Mouse (Mus musculus) neural tube, embryonic 12.5 days (tissue): ENCODE measurements around the gene St6galnac3. TPM values are rescaled to one million over a fixed set of nuclear protein-coding genes. Genes with fewer than 3 reads are reported as not detected.

Experiments used
- ATAC-seq: fragments of 200-750 bp; cut with Nextera tagmentation; 2 replicates; pipeline ENCODE4 v1.8.0; 2017; ENCODE audit warnings: low read depth, mild to moderate bottlenecking, moderate TSS enrichment, moderate library complexity; ENCODE audit not compliant: low FRiP score
- H3K27ac ChIP-seq: fragments of 300-500 bp; sonication (generic); 2 replicates; pipeline ENCODE4 v1.5.1; 2016
- H3K27me3 ChIP-seq: fragments of 300-500 bp; sonication (generic); replicated peaks from 2 replicates; pipeline ENCODE4 v1.6.1; 2016; ENCODE audit warnings: mild to moderate bottlenecking
- H3K36me3 ChIP-seq: fragments of 300-500 bp; sonication (generic); 2 replicates; pipeline ENCODE4 v1.6.1; 2016; ENCODE audit warnings: mild to moderate bottlenecking
- H3K4me1 ChIP-seq: fragments of 300-500 bp; sonication (generic); 2 replicates; pipeline ENCODE4 v1.6.1; 2016
- H3K4me2 ChIP-seq: fragments of 300-500 bp; sonication (generic); replicated peaks from 2 replicates; pipeline ENCODE4 v1.6.1; 2016; ENCODE audit warnings: mild to moderate bottlenecking
- H3K4me3 ChIP-seq: fragments of 300-500 bp; sonication (generic); 2 replicates; pipeline ENCODE4 v1.5.1; 2016
- H3K9ac ChIP-seq: fragments of 300-500 bp; sonication (generic); 2 replicates; pipeline ENCODE4 v1.6.1; 2016; ENCODE audit warnings: mild to moderate bottlenecking
- H3K9me3 ChIP-seq: fragments of 300-500 bp; sonication (generic); 2 replicates; pipeline ENCODE4 v1.6.1; 2016; ENCODE audit warnings: mild to moderate bottlenecking
- WGBS: fragments of 180-500 bp; shearing (Covaris S2); methylation state at CpG from one replicate; pipeline ENCODE4 v1.1.7; 2016; 5-methylcytosine and 5-hydroxymethylcytosine counted together
- polyA plus RNA-seq: library from polyadenylated mRNA; unstranded; fragments of >200 nt; fragmentation: Nextera tagmentation; extraction: Ambion mirVana; gene quantifications from 2 replicates; pipeline ENCODE4 v1.2.1, GENCODE M21; 2016

Gene St6galnac3
- polyA plus RNA-seq, 1 experiment from 2014 or later = 34.8 TPM

DNA sequence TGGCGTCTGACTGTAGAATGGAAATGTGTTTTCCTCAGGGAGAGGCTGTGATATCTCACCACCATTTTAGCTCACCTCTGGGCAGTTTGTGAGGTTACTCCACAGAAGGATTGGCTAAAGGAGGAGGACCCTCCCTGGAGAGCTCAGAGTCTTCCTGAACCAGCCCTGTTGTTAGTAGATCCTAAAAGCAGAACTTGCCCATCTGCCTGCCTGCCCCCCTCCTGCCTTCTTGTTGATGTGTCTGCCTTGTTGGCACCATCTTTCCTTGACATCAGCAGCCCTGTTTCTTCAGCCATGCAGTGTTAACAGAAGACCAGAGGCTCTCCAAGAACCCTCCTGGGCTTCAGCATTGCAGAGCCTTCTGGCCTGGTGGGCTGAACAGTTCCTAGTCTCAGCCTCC, 18.1 kb downstream of the St6galnac3 start:
- Histone ChIP-seq H3K4me3 (no peak overlapping the region), H3K36me3 (no peaks in the 10 kb centered on the region), H3K27me3 (no peaks in the 10 kb centered on the region), H3K27ac (no peak overlapping the region), H3K4me2 (no peak overlapping the region), H3K9me3 (no peaks in the 10 kb centered on the region), H3K9ac (no peak overlapping the region), H3K4me1 (peaks cover 12% of the 10 kb centered on the region)
- ATAC-seq = no peak
- 79% methylated on average over 1 of the region's 1 CpGs for WGBS

DNA sequence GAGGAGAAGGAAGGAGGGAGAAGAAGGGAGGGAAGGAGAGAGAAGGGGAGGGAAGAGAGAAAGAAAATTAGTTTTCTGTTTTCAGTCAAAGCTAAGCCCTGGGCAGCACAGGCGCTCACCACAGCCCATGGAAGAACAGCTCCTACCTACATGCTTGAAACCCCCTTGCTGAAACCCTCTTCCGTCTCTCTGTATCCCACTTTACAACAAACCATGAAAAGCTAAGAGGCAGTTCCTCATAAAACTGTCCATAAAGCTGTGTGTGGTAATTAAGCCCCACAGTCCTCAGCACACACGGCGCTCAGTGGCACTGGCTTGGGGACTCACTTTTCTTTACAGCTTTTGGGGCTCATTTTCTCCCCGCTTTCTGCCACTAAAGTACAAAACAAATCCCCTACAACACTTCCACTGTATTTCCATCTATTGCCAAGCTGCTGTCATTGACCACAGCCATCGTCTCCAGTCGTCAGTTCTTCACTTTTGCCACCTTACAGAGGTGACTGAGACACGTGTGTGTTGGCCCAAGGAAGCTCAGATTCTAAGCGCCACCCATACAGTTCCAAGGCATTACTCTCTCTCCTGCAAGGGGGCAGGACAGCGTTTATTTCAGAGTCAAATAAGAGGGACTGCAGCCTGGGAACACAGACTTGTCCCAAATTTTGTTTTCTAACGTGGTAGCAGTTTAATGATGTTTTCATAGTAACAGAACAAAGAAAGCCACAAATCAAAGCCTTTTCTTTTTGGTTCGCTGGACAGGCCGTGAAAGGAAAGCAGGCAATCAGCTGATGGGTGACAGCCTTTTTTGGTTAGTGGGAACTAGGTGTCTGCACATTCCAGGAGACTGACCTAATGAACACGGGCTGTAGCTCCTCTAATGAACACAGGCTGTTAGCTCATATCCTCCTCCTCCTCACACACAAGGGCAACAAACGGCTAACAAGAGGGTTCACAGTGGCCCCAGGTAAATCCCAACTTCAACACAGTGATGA, 22.9 kb downstream of the St6galnac3 start:
- ATAC-seq = 0 out of 2 replicates have a peak, but pooled peaks have one; percentile 41
- H3K9me3 ChIP-seq = no peaks in the 10 kb centered on the region
- 13% methylated on average over 15 of the region's 15 CpGs for WGBS

DNA sequence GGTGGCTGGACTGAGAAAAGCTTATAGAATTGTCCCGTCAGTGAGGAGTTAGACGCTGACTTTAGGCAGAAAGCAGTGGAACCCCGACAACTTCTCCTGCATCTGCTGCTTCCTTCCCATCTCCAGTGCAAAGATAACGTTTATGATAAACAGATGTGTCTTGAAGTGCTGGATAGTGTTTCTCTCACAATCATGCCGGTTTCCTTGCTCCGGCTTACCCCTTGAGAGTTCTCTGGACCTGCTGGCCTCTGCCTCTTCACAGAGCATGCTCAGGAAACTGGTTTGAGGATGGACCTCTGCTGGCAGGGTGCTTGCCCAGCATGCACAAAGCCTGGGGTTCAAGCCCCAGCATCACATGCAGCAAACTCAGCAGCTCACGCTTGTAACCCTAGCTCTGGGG, 23.8 kb downstream of the St6galnac3 start:
- no peak overlapping the region for H3K27ac ChIP-seq
- H3K4me1 ChIP-seq = peaks cover 23% of the 10 kb centered on the region
- WGBS = 67% methylated on average over 7 of the region's 7 CpGs
- no peak for ATAC-seq
- H3K9ac ChIP-seq = no peak overlapping the region
- no peak overlapping the region for H3K4me2 ChIP-seq
- no peak overlapping the region for H3K4me3 ChIP-seq
- H3K36me3 ChIP-seq = no peaks in the 10 kb centered on the region
- H3K9me3 ChIP-seq = no peaks in the 10 kb centered on the region
- no peaks in the 10 kb centered on the region for H3K27me3 ChIP-seq

More for the DNA sequence above, 22.9 kb downstream of the St6galnac3 start:
- Histone ChIP-seq H3K9ac (no peak overlapping the region), H3K27ac (no peak overlapping the region), H3K4me2 (no peak overlapping the region), H3K36me3 (no peaks in the 10 kb centered on the region), H3K4me1 (peaks cover 23% of the 10 kb centered on the region), H3K27me3 (no peaks in the 10 kb centered on the region), H3K4me3 (no peak overlapping the region)

DNA sequence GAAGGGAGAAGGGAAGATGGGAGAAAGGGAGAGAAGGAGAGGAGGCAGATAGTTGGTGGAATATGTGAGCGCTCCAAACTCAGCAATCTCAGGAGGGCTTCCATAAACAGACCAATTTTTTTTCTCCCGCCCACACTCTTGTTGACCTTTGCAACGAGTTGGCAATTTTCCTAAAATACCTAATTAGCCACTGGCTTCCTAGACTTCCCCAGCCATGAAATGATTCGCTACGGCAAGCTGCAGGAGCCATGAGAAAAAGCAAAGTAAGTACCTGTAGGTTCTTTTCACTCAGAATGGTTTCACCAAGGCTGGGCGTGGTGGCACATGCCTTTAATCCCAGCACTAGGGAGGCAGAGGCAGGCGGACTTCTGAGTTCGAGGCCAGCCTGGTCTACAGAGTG, 25.9 kb downstream of the St6galnac3 start:
- Histone ChIP-seq H3K36me3 (no peaks in the 10 kb centered on the region), H3K27ac (no peak overlapping the region), H3K27me3 (no peaks in the 10 kb centered on the region), H3K4me1 (peaks cover 23% of the 10 kb centered on the region), H3K4me3 (no peak overlapping the region), H3K4me2 (no peak overlapping the region), H3K9me3 (no peaks in the 10 kb centered on the region), H3K9ac (no peak overlapping the region)
- ATAC-seq = no peak
- WGBS = 93% methylated on average over 8 of the region's 8 CpGs

DNA sequence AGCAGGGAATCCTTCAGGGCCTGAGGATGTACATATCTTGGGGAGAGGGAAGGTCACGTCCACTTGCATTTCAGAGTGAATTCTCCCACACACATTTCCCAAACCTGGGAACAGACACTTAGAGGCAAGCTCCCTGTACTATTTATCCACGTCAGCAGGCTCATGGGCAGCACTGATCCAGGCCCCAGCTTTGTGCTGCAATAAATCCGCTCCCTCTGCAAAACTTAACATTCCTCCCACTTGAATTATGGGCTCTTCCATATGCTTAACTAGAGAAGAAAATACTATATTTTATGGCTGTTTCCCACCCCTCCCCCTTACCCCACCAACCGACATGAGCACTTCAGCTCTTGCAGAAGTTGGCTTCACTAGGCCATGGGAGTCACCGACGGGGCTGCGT, 32.0 kb downstream of the St6galnac3 start:
- no peak for ATAC-seq
- Histone ChIP-seq H3K9me3 (no peaks in the 10 kb centered on the region), H3K9ac (no peak overlapping the region), H3K4me3 (no peak overlapping the region), H3K4me1 (peaks cover 13% of the 10 kb centered on the region), H3K36me3 (no peaks in the 10 kb centered on the region), H3K4me2 (no peak overlapping the region), H3K27ac (no peak overlapping the region), H3K27me3 (no peaks in the 10 kb centered on the region)
- 45% methylated on average over 7 of the region's 7 CpGs for WGBS

DNA sequence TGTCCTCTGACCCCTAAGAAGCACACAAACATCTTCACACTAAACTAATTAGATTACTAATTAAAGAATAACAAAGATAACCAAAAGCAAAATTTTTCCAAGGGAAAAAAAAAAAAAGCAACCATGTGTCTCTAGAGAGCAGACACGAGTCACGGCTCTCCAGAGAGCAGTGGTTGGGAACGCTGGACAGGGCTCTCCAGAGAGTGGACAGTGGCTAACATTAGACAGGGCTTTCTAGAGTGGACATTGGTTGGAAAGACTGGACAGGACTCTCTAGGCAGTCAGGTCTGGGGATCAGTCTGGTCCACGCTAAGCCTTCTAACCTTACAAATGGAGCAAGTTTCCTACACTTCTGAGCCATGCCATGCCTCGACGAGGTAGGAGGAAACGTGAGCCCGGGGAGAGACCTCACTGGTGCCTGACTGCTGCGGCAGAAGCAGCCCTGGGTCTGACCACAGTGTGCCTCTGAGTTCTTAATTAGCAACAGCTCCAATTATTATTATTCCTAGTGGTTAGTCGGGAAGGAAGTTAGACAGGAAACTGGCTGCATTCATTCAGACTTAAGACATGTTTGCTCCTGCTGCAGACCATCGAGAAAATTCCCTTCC, 32.7 kb downstream of the St6galnac3 start:
- Histone ChIP-seq H3K9ac (no peak overlapping the region), H3K27me3 (no peaks in the 10 kb centered on the region), H3K4me1 (peaks cover 13% of the 10 kb centered on the region), H3K4me2 (no peak overlapping the region), H3K36me3 (no peaks in the 10 kb centered on the region), H3K4me3 (no peak overlapping the region), H3K9me3 (no peaks in the 10 kb centered on the region), H3K27ac (no peak overlapping the region)
- WGBS = 65% methylated on average over 11 of the region's 11 CpGs
- ATAC-seq = no peak

DNA sequence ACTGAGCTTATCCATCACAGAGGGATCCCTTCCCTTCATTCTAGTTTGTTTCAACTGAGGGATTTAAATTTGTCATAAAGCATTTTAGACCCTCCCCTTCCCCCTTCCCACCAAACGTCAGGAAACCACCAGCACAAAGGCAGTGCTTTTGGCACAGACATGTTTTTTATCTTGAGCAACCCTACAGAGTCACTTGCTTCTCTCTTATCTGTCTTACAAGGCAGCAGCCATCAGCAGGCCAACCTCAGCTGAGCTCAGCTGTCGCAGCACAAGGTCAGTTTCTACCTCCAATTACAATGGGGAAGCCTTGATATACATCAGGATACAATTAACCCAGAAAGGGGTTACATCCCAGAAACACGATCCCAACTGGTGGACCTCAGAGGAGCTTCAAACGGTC, 33.4 kb downstream of the St6galnac3 start:
- no peak for ATAC-seq
- Histone ChIP-seq H3K36me3 (no peaks in the 10 kb centered on the region), H3K4me3 (no peak overlapping the region), H3K4me2 (no peak overlapping the region), H3K4me1 (peaks cover 13% of the 10 kb centered on the region), H3K27ac (no peak overlapping the region), H3K9me3 (no peaks in the 10 kb centered on the region), H3K27me3 (no peaks in the 10 kb centered on the region), H3K9ac (no peak overlapping the region)
- WGBS = 52% methylated on average over 4 of the region's 4 CpGs

DNA sequence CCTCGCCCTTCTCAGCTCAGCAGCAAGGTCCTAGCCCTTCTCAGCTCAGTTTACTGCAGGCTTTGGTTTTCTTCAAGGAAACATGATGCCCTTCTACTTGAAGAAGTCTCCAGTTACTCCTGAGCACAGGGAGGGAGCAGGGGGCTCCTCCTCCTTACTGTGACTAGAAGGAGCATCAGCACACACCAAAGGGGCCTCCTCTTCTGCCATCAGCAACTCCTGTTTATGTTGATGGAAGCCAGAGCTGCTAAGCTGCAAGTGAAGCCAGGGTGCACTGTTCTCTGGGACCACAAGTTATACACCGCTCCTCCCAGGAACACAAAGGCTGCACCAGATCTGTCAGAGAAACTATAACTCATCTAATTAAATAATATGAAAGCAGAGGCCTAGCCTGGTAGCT, 34.4 kb downstream of the St6galnac3 start:
- Histone ChIP-seq H3K9me3 (no peaks in the 10 kb centered on the region), H3K4me3 (no peak overlapping the region), H3K27ac (0 out of 2 replicates have a peak overlapping the region, but pooled peaks have one; percentile 15), H3K9ac (no peak overlapping the region), H3K4me1 (peaks cover 13% of the 10 kb centered on the region), H3K36me3 (no peaks in the 10 kb centered on the region), H3K4me2 (no peak overlapping the region), H3K27me3 (no peaks in the 10 kb centered on the region)
- no peak for ATAC-seq
- 82% methylated on average over 2 of the region's 2 CpGs for WGBS

DNA sequence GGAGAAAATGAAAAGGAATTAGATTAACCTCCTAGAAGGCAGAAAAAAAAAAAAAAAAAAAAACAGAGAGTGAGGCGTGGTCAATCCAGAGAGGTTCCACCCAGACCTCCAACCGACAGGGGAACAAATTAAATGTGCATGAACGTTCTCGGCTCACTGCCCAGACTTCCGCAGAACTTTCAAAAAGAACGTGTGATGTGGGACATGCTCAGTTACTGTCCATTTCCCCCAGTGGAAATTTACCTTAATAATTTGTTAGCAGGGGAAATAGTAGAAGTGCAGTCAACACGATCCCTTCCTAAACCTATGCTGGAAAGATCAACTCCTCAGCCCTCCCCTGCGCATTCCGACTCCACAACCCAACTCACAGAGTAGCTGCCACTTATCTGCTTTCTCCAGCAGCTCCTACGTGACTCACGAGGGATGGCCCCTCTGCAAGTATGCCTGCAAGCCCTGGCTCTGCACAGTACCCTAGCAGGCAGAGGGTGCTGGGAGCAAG, 35.1 kb downstream of the St6galnac3 start:
- no peak for ATAC-seq
- H3K4me1 ChIP-seq = peaks cover 13% of the 10 kb centered on the region
- no peaks in the 10 kb centered on the region for H3K36me3 ChIP-seq
- no peaks in the 10 kb centered on the region for H3K27me3 ChIP-seq
- no peak overlapping the region for H3K27ac ChIP-seq
- no peak overlapping the region for H3K4me2 ChIP-seq
- 60% methylated on average over 11 of the region's 11 CpGs for WGBS
- H3K4me3 ChIP-seq = no peak overlapping the region
- H3K9ac ChIP-seq = no peak overlapping the region
- no peaks in the 10 kb centered on the region for H3K9me3 ChIP-seq

DNA sequence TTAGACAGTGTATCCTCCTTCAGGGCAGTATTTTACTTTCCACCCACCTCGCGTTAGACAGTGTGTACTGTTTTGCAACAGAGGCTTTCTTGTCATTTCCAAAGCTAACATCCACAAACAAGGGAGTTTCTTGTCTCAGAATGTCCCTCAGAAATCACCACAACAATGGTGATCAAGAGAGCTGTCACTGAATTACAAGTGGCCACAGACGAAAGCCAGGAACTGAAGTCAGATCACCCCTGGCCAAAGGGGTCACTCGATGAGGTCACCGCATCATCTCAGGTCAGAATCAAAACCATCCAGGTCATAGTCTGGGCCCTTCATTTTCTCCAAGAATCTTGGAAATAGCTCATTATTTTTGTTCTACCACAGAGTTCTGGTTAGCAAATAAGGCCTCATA, 37.1 kb downstream of the St6galnac3 start:
- H3K9ac ChIP-seq = no peak overlapping the region
- ATAC-seq = no peak
- 75% methylated on average over 5 of the region's 5 CpGs for WGBS
- H3K4me1 ChIP-seq = peaks cover 13% of the 10 kb centered on the region
- no peaks in the 10 kb centered on the region for H3K9me3 ChIP-seq
- H3K36me3 ChIP-seq = no peaks in the 10 kb centered on the region
- no peak overlapping the region for H3K4me2 ChIP-seq
- no peak overlapping the region for H3K4me3 ChIP-seq
- H3K27me3 ChIP-seq = no peaks in the 10 kb centered on the region
- no peak overlapping the region for H3K27ac ChIP-seq

DNA sequence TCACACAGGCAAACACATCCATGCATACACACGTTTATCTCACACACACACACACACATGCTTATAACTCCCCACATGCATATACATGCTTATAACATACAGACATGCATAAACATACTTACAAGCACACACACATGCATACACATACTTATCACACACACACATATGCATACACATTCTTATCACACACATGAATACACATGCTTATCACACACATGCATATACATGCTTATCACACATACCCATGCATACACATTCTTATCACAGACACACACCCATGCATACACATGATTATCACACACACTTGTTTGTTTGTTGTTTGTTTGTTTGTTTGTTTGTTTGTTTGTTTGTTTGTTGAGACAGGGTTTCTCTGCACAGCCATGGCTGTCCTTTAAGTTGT, 40.1 kb downstream of the St6galnac3 start:
- H3K4me3 ChIP-seq = no peak overlapping the region
- no peaks in the 10 kb centered on the region for H3K27me3 ChIP-seq
- H3K27ac ChIP-seq = no peak overlapping the region
- no peak overlapping the region for H3K9ac ChIP-seq
- H3K4me1 ChIP-seq = peaks cover 2% of the 10 kb centered on the region
- ATAC-seq = no peak
- H3K36me3 ChIP-seq = no peaks in the 10 kb centered on the region
- H3K9me3 ChIP-seq = no peaks in the 10 kb centered on the region
- 86% methylated on average over 1 of the region's 1 CpGs for WGBS
- no peak overlapping the region for H3K4me2 ChIP-seq

DNA sequence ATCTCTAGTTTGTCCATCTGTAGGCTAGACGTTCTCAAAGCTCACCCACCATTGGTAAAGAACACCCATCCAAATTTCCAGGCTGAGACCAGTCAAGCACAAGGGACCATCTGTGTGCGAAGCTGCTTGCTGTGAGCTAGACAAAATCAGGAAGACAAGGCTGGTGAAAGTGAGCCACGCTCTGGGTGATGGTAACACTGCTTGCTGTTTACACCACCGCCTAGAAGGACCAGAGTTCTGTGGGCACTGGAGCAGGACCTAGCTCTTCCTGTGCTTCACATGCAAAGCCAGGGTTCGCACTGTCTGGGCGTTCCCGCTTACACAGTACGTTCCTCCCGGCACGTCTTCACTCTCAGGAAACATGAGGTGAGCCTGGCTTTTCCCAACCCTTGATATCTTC, 42.7 kb downstream of the St6galnac3 start:
- 0 out of 2 replicates have a peak, but pooled peaks cover 3% of the 10 kb centered on the region for H3K4me1 ChIP-seq
- H3K9me3 ChIP-seq = no peaks in the 10 kb centered on the region
- H3K36me3 ChIP-seq = no peaks in the 10 kb centered on the region
- no peak overlapping the region for H3K9ac ChIP-seq
- H3K27me3 ChIP-seq = no peaks in the 10 kb centered on the region; the same call in 1 of the 2 replicates
- WGBS = 92% methylated on average over 10 of the region's 10 CpGs
- no peak overlapping the region for H3K4me2 ChIP-seq
- H3K27ac ChIP-seq = no peak overlapping the region
- no peak overlapping the region for H3K4me3 ChIP-seq
- ATAC-seq = no peak
